Mouse (Mus musculus) 416B (cell line): Measurements from ENCODE around the gene Gm10322.
A peak's percentile ranks its signal among the peaks of the same experiment; 100 is the strongest.

ENCODE experiments used
- DNase-seq: peaks from one replicate; pipeline ENCODE4 v3.0.0; 2011; ENCODE audit warnings: low read depth

Gene Gm10322

GRCm38 (mm10) chr10:59615981-59616520, at the start of gene Gm10322:
TSS of gene Gm10322 (plus strand) at chr10:59616063.
- DNase-seq = peak; percentile 54

DNA sequence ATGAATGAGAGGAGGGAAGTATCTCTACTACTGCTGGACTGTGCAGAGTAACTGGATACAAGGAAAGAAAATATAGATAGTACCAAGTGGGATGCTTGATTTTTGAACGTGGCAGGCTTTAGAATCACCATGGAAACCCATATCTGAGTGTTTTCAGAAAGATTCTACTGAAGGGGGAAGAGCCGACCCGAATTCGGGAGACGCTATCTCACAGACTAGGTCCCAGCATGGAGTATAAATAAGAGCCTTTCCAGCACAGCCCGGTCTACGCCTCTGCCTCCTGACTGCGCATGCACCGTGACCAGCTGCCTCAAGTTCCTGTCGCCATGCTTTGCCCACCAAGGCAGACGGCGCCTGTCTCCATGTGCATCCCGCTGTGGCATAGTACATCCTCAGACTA, 48.9 kb upstream of the Gm10322 start:
- no peak for DNase-seq

GRCm38 (mm10) chr10:59568665-59569480, 47.0 kb upstream of the Gm10322 start:
- DNase-seq = no peak

DNA sequence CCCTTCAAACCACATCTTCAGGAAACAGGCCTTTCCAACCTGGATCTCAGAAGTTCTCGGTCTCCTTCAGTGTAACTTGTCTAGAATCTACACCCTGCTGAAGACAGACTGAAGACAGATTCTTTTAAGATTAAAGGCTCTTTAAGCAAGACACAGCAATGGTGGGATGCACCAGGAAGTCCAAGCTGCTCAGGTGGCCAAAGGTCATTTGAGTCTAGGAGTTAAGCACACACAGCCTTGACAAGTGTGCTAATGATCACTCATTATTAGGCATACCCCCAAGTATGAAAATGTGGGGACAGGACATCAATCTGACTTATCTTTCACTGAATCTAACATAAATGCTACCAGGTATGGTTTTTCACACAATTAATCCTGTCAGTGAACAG, 46.4 kb upstream of the Gm10322 start:
- DNase-seq = no peak

GRCm38 (mm10) chr10:59570360-59570759, 45.5 kb upstream of the Gm10322 start:
- no peak for DNase-seq

- DNase-seq = no peak
These were observed 45.1 kb upstream of the Gm10322 start for GRCm38 (mm10) chr10:59570780-59571179.

DNA sequence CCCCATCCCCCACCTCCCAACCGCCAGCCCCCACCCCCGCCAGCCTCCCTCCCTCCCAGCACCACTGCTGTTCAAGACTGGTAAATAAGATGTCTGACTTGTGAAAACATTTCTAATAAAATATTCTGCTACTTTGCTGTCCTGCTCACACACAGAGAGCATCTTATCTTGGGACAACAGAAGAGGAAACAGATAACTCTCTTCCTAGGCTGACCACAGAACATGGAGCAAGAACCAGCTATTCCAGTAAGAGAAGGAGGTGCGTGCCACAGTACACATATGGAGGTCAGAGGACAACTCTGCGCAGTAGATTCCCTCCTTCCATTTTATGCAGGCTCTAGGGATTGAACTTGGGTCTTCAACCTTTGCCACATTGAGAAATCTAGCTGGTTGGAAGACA, 44.6 kb upstream of the Gm10322 start:
- DNase-seq = peak; percentile 95

GRCm38 (mm10) chr10:59571964-59572363, 43.9 kb upstream of the Gm10322 start:
- DNase-seq = no peak

GRCm38 (mm10) chr10:59576305-59576704, 39.6 kb upstream of the Gm10322 start:
- DNase-seq = no peak

- DNase-seq = peak; percentile 100
These were observed 37.7 kb upstream of the Gm10322 start for GRCm38 (mm10) chr10:59577871-59578801.

DNA sequence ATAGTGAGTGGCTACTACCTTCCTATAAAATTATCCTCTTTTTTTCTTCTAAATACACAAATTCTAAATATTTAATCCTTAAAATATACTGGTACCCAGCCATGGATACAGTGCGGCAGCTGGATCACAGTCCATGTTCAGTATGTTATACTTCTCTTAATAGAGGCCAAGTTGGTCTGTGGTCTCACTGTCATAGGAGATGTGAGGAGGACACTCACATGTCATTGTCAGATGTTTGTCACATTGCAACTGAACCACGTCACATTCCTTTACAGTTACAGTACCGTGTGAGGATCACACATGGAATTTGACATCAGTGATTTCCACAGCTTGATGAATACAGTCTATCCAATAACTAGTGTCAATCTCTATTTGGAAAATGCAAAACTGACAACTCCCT, 36.2 kb upstream of the Gm10322 start:
- DNase-seq = peak; percentile 44

- DNase-seq = no peak
These were observed 35.2 kb upstream of the Gm10322 start for GRCm38 (mm10) chr10:59580593-59581149.

GRCm38 (mm10) chr10:59581826-59582543, 33.9 kb upstream of the Gm10322 start:
- DNase-seq = no peak

DNA sequence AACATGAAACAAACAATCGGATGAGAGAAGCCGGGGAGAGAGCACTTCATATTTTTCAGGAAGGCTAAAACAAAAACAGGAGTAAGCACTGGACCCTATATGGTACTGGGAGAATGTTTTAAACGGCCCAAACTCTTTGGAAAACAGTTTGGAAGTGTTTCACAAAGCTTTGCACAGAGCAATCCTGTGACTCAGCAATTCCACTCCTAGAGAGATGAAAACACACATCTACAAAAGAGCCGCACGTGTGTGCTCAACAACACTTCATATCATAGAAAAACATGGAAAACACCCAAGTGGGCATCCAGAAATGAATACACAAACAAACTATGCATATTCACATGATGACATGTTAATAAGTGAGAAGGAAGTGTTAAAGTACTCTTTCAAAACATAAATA, 30.2 kb upstream of the Gm10322 start:
- DNase-seq = no peak

DNA sequence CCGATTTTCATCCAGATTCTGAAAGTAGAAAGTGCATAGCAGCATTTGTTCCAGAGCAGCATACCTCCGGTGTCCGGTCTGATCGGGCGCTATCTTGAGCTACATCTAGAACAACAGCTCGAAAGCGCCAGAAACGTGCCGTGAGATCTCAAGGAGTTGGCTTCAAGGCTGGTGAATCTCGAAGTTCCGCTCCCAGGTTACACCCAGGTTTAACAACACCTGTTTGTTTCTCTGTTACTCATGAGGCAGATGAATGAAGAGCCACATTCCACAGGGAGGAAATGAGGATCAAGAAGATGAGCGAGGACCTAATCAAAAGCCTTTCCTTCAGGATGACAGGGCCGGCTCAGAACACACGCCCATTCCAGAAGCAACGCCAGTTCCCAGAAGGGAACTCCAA, 29.0 kb upstream of the Gm10322 start:
- no peak for DNase-seq

- no peak for DNase-seq
These were observed 27.7 kb upstream of the Gm10322 start for GRCm38 (mm10) chr10:59588135-59588534.

DNA sequence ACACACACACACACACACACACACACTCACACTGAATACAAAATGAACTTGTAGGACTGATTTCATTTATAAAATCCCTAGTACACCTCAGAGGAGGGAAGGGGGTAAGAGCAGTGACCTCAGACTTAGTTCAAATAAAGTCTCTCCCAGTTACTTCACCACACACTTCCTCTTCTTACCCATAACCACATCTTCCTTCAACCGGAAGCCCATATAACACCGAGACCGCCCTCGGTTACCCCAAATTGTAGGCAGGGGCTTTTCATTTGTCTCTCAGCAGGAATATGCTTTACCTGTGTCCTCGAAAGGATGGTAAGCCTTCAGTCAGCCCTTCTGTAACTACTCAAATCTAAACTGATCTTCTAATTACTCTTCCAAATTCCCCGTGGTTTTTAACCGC, 26.4 kb upstream of the Gm10322 start:
- peak; percentile 86 for DNase-seq

- no peak for DNase-seq
These were observed 26.0 kb upstream of the Gm10322 start for GRCm38 (mm10) chr10:59589856-59590255.

DNA sequence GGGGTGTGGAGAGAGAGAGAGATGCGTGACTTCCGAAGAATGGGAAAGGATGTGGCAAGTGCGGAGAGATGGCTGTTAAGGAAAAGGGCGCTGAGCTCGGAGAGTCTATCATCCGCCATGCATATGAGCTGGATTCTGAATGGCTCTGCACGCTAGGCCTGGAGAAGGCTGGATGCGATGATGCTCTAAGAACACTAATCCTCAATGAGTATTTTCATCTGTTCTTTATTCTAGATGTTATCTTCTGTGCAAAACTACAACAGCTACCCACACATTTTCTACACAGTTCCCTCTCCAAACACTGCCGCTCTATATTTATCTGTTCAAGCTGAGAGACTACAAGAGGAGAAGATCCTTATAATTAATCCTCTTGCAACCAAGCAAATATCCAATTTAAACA, 25.3 kb upstream of the Gm10322 start:
- no peak for DNase-seq

DNA sequence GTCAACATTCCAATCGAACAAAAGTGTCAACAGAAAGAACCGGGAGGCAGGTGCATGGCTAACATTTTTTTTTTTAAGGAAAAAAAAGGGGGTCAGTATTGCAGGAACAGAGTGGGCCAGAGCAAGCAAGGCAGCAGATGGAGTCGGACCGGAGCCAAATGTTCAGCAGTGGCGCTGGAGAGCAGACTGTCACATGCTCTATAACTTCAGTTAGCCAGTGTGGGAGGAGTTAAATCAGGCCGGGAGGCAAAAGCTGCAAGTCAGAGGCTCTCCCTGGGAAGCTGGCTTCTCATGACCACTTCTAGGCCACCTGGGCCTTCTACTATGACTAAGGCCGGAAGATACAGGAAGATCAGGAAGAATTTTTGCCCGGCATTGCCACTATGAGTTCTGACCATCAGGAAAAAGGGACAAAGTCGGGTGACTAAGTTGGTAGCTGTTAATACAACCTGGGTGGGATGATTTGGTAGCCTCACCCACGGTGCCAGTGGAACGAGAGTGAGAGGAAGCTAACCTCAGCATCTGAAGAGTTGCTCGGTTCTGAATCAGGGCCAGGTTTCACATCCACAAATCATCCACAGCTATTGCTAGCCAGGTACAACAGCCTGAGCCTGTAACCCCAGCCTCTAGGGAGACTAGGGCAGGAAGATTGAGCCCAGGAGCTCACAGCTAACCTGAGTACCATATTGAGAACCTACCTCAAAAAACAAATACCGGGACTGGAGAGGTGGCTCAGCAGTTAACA, 21.9 kb upstream of the Gm10322 start:
- no peak for DNase-seq

- DNase-seq = no peak
These were observed 15.3 kb upstream of the Gm10322 start for GRCm38 (mm10) chr10:59600516-59600915.
